Mouse (Mus musculus) olfactory bulb, adult 2 months (tissue): ENCODE data around the gene Gm49395. TPM values are rescaled to one million over a fixed set of nuclear protein-coding genes. Genes with fewer than 3 reads are reported as not detected.

Experiments used
- H3K27ac ChIP-seq: fragments of 200-500 bp; 2 replicates; pipeline ENCODE4 v1.5.1; 2012; ENCODE audit warnings: low read depth, low read length; ENCODE audit not compliant: insufficient read depth
- H3K4me1 ChIP-seq: fragments of 200-500 bp; 2 replicates; pipeline ENCODE4 v1.6.1; 2012; ENCODE audit warnings: low read length; ENCODE audit not compliant: control insufficient read depth, insufficient read depth
- H3K4me3 ChIP-seq: fragments of 200-500 bp; 2 replicates; pipeline ENCODE4 v1.5.1; 2012; ENCODE audit warnings: mild to moderate bottlenecking, low read depth, low read length, moderate library complexity; ENCODE audit not compliant: insufficient read depth
- CTCF ChIP-seq: fragments of 200-500 bp; IDR thresholded peaks from 2 replicates; pipeline ENCODE4 v1.5.1; 2012; ENCODE audit warnings: low read depth, mild to moderate bottlenecking, low read length, moderate library complexity; ENCODE audit not compliant: insufficient read depth
- POLR2A ChIP-seq: fragments of 200-500 bp; IDR thresholded peaks from 2 replicates; pipeline ENCODE4 v1.6.1; 2012; ENCODE audit warnings: mild to moderate bottlenecking, low read depth, low read length, moderate library complexity; ENCODE audit not compliant: insufficient read depth
- WGBS: fragments of 180-500 bp; shearing (Covaris S2); methylation state at CpG from one replicate; pipeline ENCODE4 v1.1.7; 2018; 5-methylcytosine and 5-hydroxymethylcytosine counted together
- polyA plus RNA-seq: library from polyadenylated mRNA; stranded (reverse); fragments of >200 nt; gene quantifications from 2 replicates; pipeline ENCODE4 v1.2.4, GENCODE M21; 2012; ENCODE audit warnings: low replicate concordance; ENCODE audit not compliant: missing spikeins, insufficient read depth, insufficient read length

The Gm49395 gene
- polyA plus RNA-seq, 1 experiment = not detected

- WGBS = 64% methylated on average over 1 of the region's 1 CpGs
- H3K27ac ChIP-seq = no peak overlapping the region
- no peak overlapping the region for H3K4me3 ChIP-seq
- TF ChIP-seq CTCF (no peak), POLR2A (no peak)
- no peaks in the 10 kb centered on the region for H3K4me1 ChIP-seq
Measured at GRCm38 (mm10) chr13:115127826-115128225, 26.1 kb upstream of the Gm49395 start.

GRCm38 (mm10) chr13:115126534-115126933, 24.8 kb upstream of the Gm49395 start:
- Histone ChIP-seq H3K4me3 (no peak overlapping the region), H3K27ac (no peak overlapping the region), H3K4me1 (no peaks in the 10 kb centered on the region)
- 89% methylated on average over 2 of the region's 2 CpGs for WGBS
- no peak for TF ChIP-seq POLR2A
- no peak for TF ChIP-seq CTCF

- no peak overlapping the region for H3K4me3 ChIP-seq
- H3K27ac ChIP-seq = no peak overlapping the region
- H3K4me1 ChIP-seq = no peaks in the 10 kb centered on the region
- TF ChIP-seq POLR2A (no peak), CTCF (no peak)
- 83% methylated on average over 4 of the region's 4 CpGs for WGBS
Measured at GRCm38 (mm10) chr13:115125130-115125529, 23.4 kb upstream of the Gm49395 start.

- H3K4me1 ChIP-seq = no peaks in the 10 kb centered on the region
- TF ChIP-seq POLR2A (no peak), CTCF (no peak)
- H3K27ac ChIP-seq = no peak overlapping the region
- 79% methylated on average over 1 of the region's 1 CpGs for WGBS
- no peak overlapping the region for H3K4me3 ChIP-seq
Measured at GRCm38 (mm10) chr13:115124521-115124920, 22.8 kb upstream of the Gm49395 start.

- Histone ChIP-seq H3K27ac (no peak overlapping the region), H3K4me1 (no peaks in the 10 kb centered on the region), H3K4me3 (no peak overlapping the region)
- TF ChIP-seq CTCF (no peak), POLR2A (no peak)
- 55% methylated on average over 5 of the region's 5 CpGs for WGBS
Measured at GRCm38 (mm10) chr13:115118756-115119155, 17.0 kb upstream of the Gm49395 start.

GRCm38 (mm10) chr13:115118195-115118594, 16.5 kb upstream of the Gm49395 start:
- no peaks in the 10 kb centered on the region for H3K4me1 ChIP-seq
- WGBS = 91% methylated on average over 3 of the region's 3 CpGs
- no peak overlapping the region for H3K27ac ChIP-seq
- no peak overlapping the region for H3K4me3 ChIP-seq
- TF ChIP-seq CTCF (no peak), POLR2A (no peak)

- Histone ChIP-seq H3K4me1 (no peaks in the 10 kb centered on the region), H3K4me3 (no peak overlapping the region), H3K27ac (no peak overlapping the region)
- 91% methylated on average over 3 of the region's 3 CpGs for WGBS
- TF ChIP-seq POLR2A (no peak), CTCF (no peak)
Measured at GRCm38 (mm10) chr13:115116930-115117621, 15.4 kb upstream of the Gm49395 start.

- TF ChIP-seq POLR2A = no peak
- no peak for TF ChIP-seq CTCF
- H3K4me3 ChIP-seq = no peak overlapping the region
- H3K27ac ChIP-seq = no peak overlapping the region
- WGBS = 86% methylated on average over 4 of the region's 4 CpGs
- H3K4me1 ChIP-seq = no peaks in the 10 kb centered on the region
Measured at GRCm38 (mm10) chr13:115109628-115110027, 7.9 kb upstream of the Gm49395 start.

GRCm38 (mm10) chr13:115107436-115107835, 5.7 kb upstream of the Gm49395 start:
- WGBS = 88% methylated on average over 8 of the region's 8 CpGs
- H3K4me3 ChIP-seq = no peak overlapping the region
- no peak overlapping the region for H3K27ac ChIP-seq
- TF ChIP-seq POLR2A = no peak
- TF ChIP-seq CTCF = no peak
- no peaks in the 10 kb centered on the region for H3K4me1 ChIP-seq

GRCm38 (mm10) chr13:115106183-115106582, 4.5 kb upstream of the Gm49395 start:
- H3K27ac ChIP-seq = no peak overlapping the region
- H3K4me1 ChIP-seq = peaks cover 9% of the 10 kb centered on the region
- WGBS = 77% methylated on average over 10 of the region's 10 CpGs
- H3K4me3 ChIP-seq = no peak overlapping the region
- no peak for TF ChIP-seq POLR2A
- TF ChIP-seq CTCF = no peak

GRCm38 (mm10) chr13:115102754-115103153, 1.0 kb upstream of the Gm49395 start:
- TF ChIP-seq POLR2A = no peak
- TF ChIP-seq CTCF = no peak
- WGBS = 95% methylated on average over 2 of the region's 2 CpGs

More at GRCm38 (mm10) chr13:115102754-115103153, 1.0 kb upstream of the Gm49395 start:
- no peak overlapping the region for H3K4me3 ChIP-seq
- H3K4me1 ChIP-seq = peaks cover 10% of the 10 kb centered on the region
- no peak overlapping the region for H3K27ac ChIP-seq
